Mouse (Mus musculus) lung, postnatal 0 days (tissue): ENCODE measurements around the gene Eif3d. TPM values are rescaled to one million over a fixed set of nuclear protein-coding genes. Genes with fewer than 3 reads are reported as not detected.

ENCODE experiments used
- ATAC-seq: fragments of 200-750 bp; cut with Nextera tagmentation; 2 replicates; pipeline ENCODE4 v1.8.0; 2017; ENCODE audit warnings: moderate library complexity
- DNase-seq: peaks from one replicate; pipeline ENCODE4 v3.0.0-alpha.2; 2016; ENCODE audit warnings: low spot score
- H3K27ac ChIP-seq: fragments of 300-500 bp; sonication (generic); 2 replicates; pipeline ENCODE4 v1.5.1; 2014; ENCODE audit warnings: antibody characterized with exemption, mild to moderate bottlenecking, low read length, mixed read lengths
- H3K27me3 ChIP-seq: fragments of 300-500 bp; sonication (generic); replicated peaks from 2 replicates; pipeline ENCODE4 v1.6.1; 2014; ENCODE audit warnings: low read length, mixed read lengths; ENCODE audit not compliant: insufficient read depth
- H3K36me3 ChIP-seq: fragments of 300-500 bp; sonication (generic); 2 replicates; pipeline ENCODE4 v1.6.1; 2014; ENCODE audit warnings: low read length, mixed read lengths; ENCODE audit not compliant: insufficient read depth
- H3K4me1 ChIP-seq: fragments of 300-500 bp; sonication (generic); 2 replicates; pipeline ENCODE4 v1.6.1; 2014; ENCODE audit warnings: antibody characterized with exemption, low read depth, low read length, mixed read lengths; ENCODE audit not compliant: insufficient read depth
- H3K4me2 ChIP-seq: fragments of 300-500 bp; sonication (generic); replicated peaks from 2 replicates; pipeline ENCODE4 v1.6.1; 2014; ENCODE audit warnings: low read depth, mild to moderate bottlenecking, low read length, moderate library complexity, mixed read lengths
- H3K4me3 ChIP-seq: fragments of 300-500 bp; sonication (generic); 2 replicates; pipeline ENCODE4 v1.5.1; 2014; ENCODE audit warnings: low read depth, low read length
- H3K9ac ChIP-seq: fragments of 300-500 bp; sonication (generic); replicated peaks from 2 replicates; pipeline ENCODE4 v1.6.1; 2014; ENCODE audit warnings: low read depth, mild to moderate bottlenecking
- H3K9me3 ChIP-seq: fragments of 300-500 bp; sonication (generic); 2 replicates; pipeline ENCODE4 v1.6.1; 2016; ENCODE audit warnings: low read length, mixed read lengths
- CTCF ChIP-seq: IDR thresholded peaks from 2 replicates; pipeline ENCODE4 v1.5.1; 2016; ENCODE audit warnings: antibody characterized with exemption, mild to moderate bottlenecking
- EP300 ChIP-seq: IDR thresholded peaks from 2 replicates; pipeline ENCODE4 v1.6.1; 2016; ENCODE audit warnings: antibody characterized with exemption, mild to moderate bottlenecking, control low read depth
- WGBS: fragments of 180-500 bp; shearing (Covaris S2); extraction: QIAGEN DNeasy Blood & Tissue Kit; methylation state at CpG from one replicate; pipeline ENCODE4 v1.1.7; 2014; 5-methylcytosine and 5-hydroxymethylcytosine counted together
- polyA plus RNA-seq: library from polyadenylated mRNA; unstranded; fragments of >200 nt; fragmentation: Nextera tagmentation; extraction: Ambion mirVana; gene quantifications from 2 replicates; pipeline ENCODE4 v1.2.1, GENCODE M21; 2015

Gene Eif3d
- polyA plus RNA-seq, 1 experiment from 2014 or later: 82.4 TPM

- 53% methylated on average over 3 of the region's 3 CpGs for WGBS
- no peak for TF ChIP-seq CTCF
- no peak for TF ChIP-seq EP300
- Histone ChIP-seq H3K9me3 (no peaks in the 10 kb centered on the region), H3K36me3 (no peaks in the 10 kb centered on the region), H3K4me1 (no peaks in the 10 kb centered on the region; the same call in 1 of the 2 replicates), H3K9ac (no peak overlapping the region), H3K27ac (no peak overlapping the region), H3K4me2 (no peak overlapping the region), H3K27me3 (no peaks in the 10 kb centered on the region), H3K4me3 (no peak overlapping the region)
- DNase-seq (no peak), ATAC-seq (no peak)
Measured at GRCm38 (mm10) chr15:77933222-77933621, 37.4 kb downstream of the Eif3d start.

- Histone ChIP-seq H3K4me3 (no peak overlapping the region), H3K27ac (no peak overlapping the region), H3K4me2 (no peak overlapping the region), H3K9me3 (no peaks in the 10 kb centered on the region), H3K27me3 (no peaks in the 10 kb centered on the region), H3K36me3 (no peaks in the 10 kb centered on the region), H3K4me1 (peaks cover 6% of the 10 kb centered on the region), H3K9ac (no peak overlapping the region)
- DNase-seq: no peak
- no peak for ATAC-seq
- TF ChIP-seq CTCF (no peak), EP300 (no peak)
- WGBS: 46% methylated on average over 6 of the region's 6 CpGs
Measured at GRCm38 (mm10) chr15:77931689-77932016, 39.0 kb downstream of the Eif3d start.

- WGBS: 55% methylated on average over 6 of the region's 6 CpGs
- Histone ChIP-seq H3K9ac (no peak overlapping the region), H3K4me2 (no peak overlapping the region), H3K4me3 (no peak overlapping the region), H3K9me3 (no peaks in the 10 kb centered on the region), H3K4me1 (peaks cover 6% of the 10 kb centered on the region), H3K27me3 (no peaks in the 10 kb centered on the region), H3K36me3 (no peaks in the 10 kb centered on the region), H3K27ac (no peak overlapping the region)
- no peak for ATAC-seq
- TF ChIP-seq CTCF (no peak), EP300 (no peak)
- no peak for DNase-seq
Measured at GRCm38 (mm10) chr15:77930986-77931688, 39.5 kb downstream of the Eif3d start.

- no peaks in the 10 kb centered on the region for H3K9me3 ChIP-seq
- peaks cover 6% of the 10 kb centered on the region for H3K4me1 ChIP-seq
- peak overlapping the region; percentile 60 for H3K4me2 ChIP-seq
- TF ChIP-seq EP300 (no peak), CTCF (no peak)
- ATAC-seq (no peak), DNase-seq (no peak)
- 0 out of 2 replicates have a peak, but pooled peaks cover 2% of the 10 kb centered on the region for H3K36me3 ChIP-seq
- H3K27me3 ChIP-seq: no peaks in the 10 kb centered on the region
- peak overlapping the region; percentile 30; the same call in 1 of the 2 replicates for H3K4me3 ChIP-seq
- WGBS: 47% methylated on average over 8 of the region's 8 CpGs
- no peak overlapping the region for H3K27ac ChIP-seq
- H3K9ac ChIP-seq: 0 out of 2 replicates have a peak overlapping the region, but pooled peaks have one; percentile 5
Measured at GRCm38 (mm10) chr15:77929804-77930203, 40.8 kb downstream of the Eif3d start.

- peak; percentile 45 for TF ChIP-seq EP300
- TF ChIP-seq CTCF: peak; percentile 43
- no peaks in the 10 kb centered on the region for H3K27me3 ChIP-seq
- peaks cover 6% of the 10 kb centered on the region for H3K4me1 ChIP-seq
- no peaks in the 10 kb centered on the region for H3K9me3 ChIP-seq
- peak within 1 kb of the TSS; percentile 43 for H3K9ac ChIP-seq
- peak within 1 kb of the TSS; percentile 61 for H3K4me2 ChIP-seq
- peak; percentile 100 for DNase-seq
- peak; percentile 96 for ATAC-seq
- H3K36me3 ChIP-seq: 0 out of 2 replicates have a peak, but pooled peaks cover 3% of the 10 kb centered on the region
- peak within 1 kb of the TSS; percentile 51 for H3K4me3 ChIP-seq
- H3K27ac ChIP-seq: peak within 1 kb of the TSS; percentile 90
- 0% methylated on average over 34 of the region's 34 CpGs for WGBS
Measured at GRCm38 (mm10) chr15:77928673-77929331, 41.8 kb downstream of the Eif3d start, which contains the start of gene Txn2. Txn2 (minus strand) TSS chr15:77929006.

- WGBS: 18% methylated on average over 4 of the region's 4 CpGs
- Histone ChIP-seq H3K4me3 (peak overlapping the region; percentile 51), H3K4me2 (peak overlapping the region; percentile 61), H3K9ac (peak overlapping the region; percentile 43; the same call in 1 of the 2 replicates), H3K36me3 (0 out of 2 replicates have a peak, but pooled peaks cover 7% of the 10 kb centered on the region), H3K27me3 (no peaks in the 10 kb centered on the region), H3K9me3 (no peaks in the 10 kb centered on the region), H3K27ac (peak overlapping the region; percentile 90), H3K4me1 (peaks cover 6% of the 10 kb centered on the region)
- ATAC-seq (no peak), DNase-seq (peak; percentile 36)
- TF ChIP-seq CTCF: no peak
- no peak for TF ChIP-seq EP300
Measured at GRCm38 (mm10) chr15:77928091-77928490, 42.5 kb downstream of the Eif3d start.
